Mouse (Mus musculus): ENCODE measurements around the gene Rufy1. TPM values are rescaled to one million over a fixed set of nuclear protein-coding genes. Genes with fewer than 3 reads are reported as not detected.

The Rufy1 gene
- total and polyA plus RNA-seq, 3 experiments: 17.8 to 18.4 TPM; not detected in 1

DNA sequence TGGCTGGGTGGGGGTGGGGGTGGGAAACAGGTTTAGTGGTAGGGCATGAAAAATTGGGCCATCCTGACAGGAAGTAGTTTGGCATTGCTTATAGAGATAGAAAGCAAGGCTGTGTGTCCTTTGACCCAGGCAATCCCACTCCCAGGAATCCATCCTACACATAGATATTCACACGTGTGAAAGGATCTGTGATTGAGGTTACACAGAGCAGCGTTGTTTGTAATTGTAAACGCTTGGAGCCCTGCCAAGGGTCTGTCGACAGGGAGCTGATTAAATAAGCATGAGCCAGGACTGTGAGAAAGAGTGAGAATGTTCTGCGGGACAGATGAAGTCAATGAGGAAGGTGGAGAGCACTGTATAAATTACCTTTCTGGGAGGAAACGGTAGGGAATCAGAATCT, 46.0 kb upstream of the Rufy1 start:
- H3K4me3 ChIP-seq (ENCODE audit: control insufficient read depth in 1 of 2, insufficient read depth in 1 of 2, low read depth in 2 of 2, low read length in 2 of 2): no peak overlapping the region
- TF ChIP-seq TCF12 (IDR thresholded peaks at IDR 0.05; ENCODE audit: low read depth, low read length) (no peak), CHD2 (IDR thresholded peaks at IDR 0.05; ENCODE audit: low read length) (no peak), POLR2A (IDR thresholded peaks at IDR 0.05; ENCODE audit: control insufficient read depth in 1 of 2, insufficient read depth in 1 of 2, low read depth in 1 of 2, low read length in 2 of 2, poor library complexity in 1 of 2) (no peak), KAT2A (conservative IDR thresholded peaks at IDR 0.05; ENCODE audit: low read depth, low read length) (no peak), TBP (IDR thresholded peaks at IDR 0.05; ENCODE audit: low read depth, low read length) (no peak), MAX (IDR thresholded peaks at IDR 0.05; ENCODE audit: low read length) (no peak), ELF1 (IDR thresholded peaks at IDR 0.05; ENCODE audit: low read depth, low read length) (no peak), UBTF (IDR thresholded peaks at IDR 0.05; ENCODE audit: borderline replicate concordance, insufficient read depth, low read depth, low read length) (no peak), BHLHE40 (IDR thresholded peaks at IDR 0.05; ENCODE audit: borderline replicate concordance, low read depth, low read length) (no peak), SMC3 (IDR thresholded peaks at IDR 0.05; ENCODE audit: low read depth, low read length) (no peak), HCFC1 (IDR thresholded peaks at IDR 0.05; ENCODE audit: low read depth, low read length) (no peak), CHD1 (IDR thresholded peaks at IDR 0.05; ENCODE audit: low read depth, low read length) (no peak), NELFE (IDR thresholded peaks at IDR 0.05; ENCODE audit: low read depth, low read length) (no peak), POLR2AphosphoS2 (IDR thresholded peaks at IDR 0.05; ENCODE audit: low read length) (no peak), GABPA (IDR thresholded peaks at IDR 0.05; ENCODE audit: low read depth, low read length) (no peak), E2F4 (IDR thresholded peaks at IDR 0.05; ENCODE audit: borderline replicate concordance, low read depth, low read length) (no peak)
- no peaks in the 10 kb centered on the region for H3K9me3 ChIP-seq (replicated peaks; ENCODE audit: insufficient read depth, low read length)
- H3K27ac ChIP-seq (ENCODE audit: control insufficient read depth, low read depth, low read length): no peak overlapping the region
- H3K4me1 ChIP-seq (ENCODE audit: control insufficient read depth in 1 of 2, insufficient read depth in 2 of 2, low read length in 2 of 2): no peaks in the 10 kb centered on the region
- no peaks in the 10 kb centered on the region for H3K27me3 ChIP-seq (ENCODE audit: control insufficient read depth in 1 of 2, insufficient read depth in 2 of 2, low read length in 2 of 2)
- no peaks in the 10 kb centered on the region for H3K36me3 ChIP-seq (ENCODE audit: control insufficient read depth in 1 of 2, insufficient read depth in 2 of 2, low read length in 2 of 2)
- DNase-seq (ENCODE audit: low read depth, low spot score): no peak
- no peak overlapping the region for H3K9ac ChIP-seq (ENCODE audit: control insufficient read depth, low read depth, low read length, poor library complexity, severe bottlenecking)
- no peaks in the 10 kb centered on the region for H3K79me2 ChIP-seq (ENCODE audit: control insufficient read depth, insufficient read depth, low read length, poor library complexity)

DNA sequence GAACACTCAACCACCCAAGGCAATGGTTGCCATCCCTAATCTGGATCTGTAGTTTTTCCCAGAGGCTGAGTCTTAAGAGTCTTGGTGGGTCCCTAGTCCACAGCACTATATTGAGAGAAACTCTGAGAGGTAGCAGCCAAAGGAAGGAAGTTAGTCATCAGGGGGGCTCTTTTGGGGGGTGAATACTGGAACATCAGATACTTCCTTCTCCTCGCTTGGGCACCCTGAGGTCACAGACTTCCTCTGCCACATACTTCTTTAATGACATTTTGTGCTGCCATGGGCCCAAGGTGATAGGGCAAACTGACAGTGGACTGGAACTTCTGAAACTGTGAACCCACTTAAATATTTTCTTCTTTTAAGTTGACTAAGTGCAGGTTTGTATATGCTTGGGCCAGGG, 43.0 kb upstream of the Rufy1 start:
- Histone ChIP-seq H3K36me3 (ENCODE audit: control insufficient read depth in 1 of 2, insufficient read depth in 2 of 2, low read length in 2 of 2) (no peaks in the 10 kb centered on the region), H3K4me3 (ENCODE audit: control insufficient read depth in 1 of 2, insufficient read depth in 1 of 2, low read depth in 2 of 2, low read length in 2 of 2) (no peak overlapping the region), H3K27me3 (ENCODE audit: control insufficient read depth in 1 of 2, insufficient read depth in 2 of 2, low read length in 2 of 2) (no peaks in the 10 kb centered on the region), H3K9ac (ENCODE audit: control insufficient read depth, low read depth, low read length, poor library complexity, severe bottlenecking) (no peak overlapping the region), H3K27ac (ENCODE audit: control insufficient read depth, low read depth, low read length) (no peak overlapping the region), H3K9me3 (replicated peaks; ENCODE audit: insufficient read depth, low read length) (no peaks in the 10 kb centered on the region), H3K79me2 (ENCODE audit: control insufficient read depth, insufficient read depth, low read length, poor library complexity) (no peaks in the 10 kb centered on the region), H3K4me1 (ENCODE audit: control insufficient read depth in 1 of 2, insufficient read depth in 2 of 2, low read length in 2 of 2) (no peaks in the 10 kb centered on the region)
- DNase-seq (ENCODE audit: low read depth, low spot score): no peak
- TF ChIP-seq TBP (IDR thresholded peaks at IDR 0.05; ENCODE audit: low read depth, low read length): no peak
- TF ChIP-seq USF2 (IDR thresholded peaks at IDR 0.05; ENCODE audit: borderline replicate concordance in 1 of 2, insufficient read depth in 1 of 2, low read depth in 1 of 2, low read length in 2 of 2): no peak
- no peak for TF ChIP-seq MXI1 (IDR thresholded peaks at IDR 0.05; ENCODE audit: low read depth, low read length)
- no peak for TF ChIP-seq BHLHE40 (IDR thresholded peaks at IDR 0.05; ENCODE audit: borderline replicate concordance, low read depth, low read length)
- TF ChIP-seq POLR2AphosphoS2 (IDR thresholded peaks at IDR 0.05; ENCODE audit: low read length): no peak
- no peak for TF ChIP-seq GATA1 (IDR thresholded peaks at IDR 0.05; ENCODE audit: low read depth, low read length)
- TF ChIP-seq ZC3H11A (IDR thresholded peaks at IDR 0.05; ENCODE audit: low read depth, low read length): no peak
- no peak for TF ChIP-seq KAT2A (conservative IDR thresholded peaks at IDR 0.05; ENCODE audit: low read depth, low read length)
- no peak for TF ChIP-seq NELFE (IDR thresholded peaks at IDR 0.05; ENCODE audit: low read depth, low read length)
- no peak for TF ChIP-seq ELF1 (IDR thresholded peaks at IDR 0.05; ENCODE audit: low read depth, low read length)
- no peak for TF ChIP-seq POLR2A (IDR thresholded peaks at IDR 0.05; ENCODE audit: control insufficient read depth in 1 of 2, insufficient read depth in 1 of 2, low read depth in 1 of 2, low read length in 2 of 2, poor library complexity in 1 of 2)
- TF ChIP-seq RCOR1 (IDR thresholded peaks at IDR 0.05; ENCODE audit: low read depth, low read length): no peak
